Mouse (Mus musculus) liver, embryonic 16.5 days (tissue): Measurements from ENCODE around the gene Olfr603. TPM values are rescaled to one million over a fixed set of nuclear protein-coding genes. Genes with fewer than 3 reads are reported as not detected.

Experiments used
- microRNA-seq: library from miRNA; unstranded; fragments of <30 nt; microRNA quantifications from one replicate; pipeline ENCODE4, GENCODE M21; 2016
- polyA plus RNA-seq: library from polyadenylated mRNA; unstranded; fragments of >200 nt; fragmentation: Nextera tagmentation; extraction: Ambion mirVana; gene quantifications from 2 replicates; pipeline ENCODE4 v1.2.1, GENCODE M21; 2015

Olfr603 gene
- polyA plus RNA-seq, 1 experiment from 2014 or later = not detected

Small RNA genes within 50 kb of the gene (microRNA-seq; reads per million reads assigned to microRNA genes)
- gene Gm25774 = not detected

Other genes with a start within 250 kb of the Olfr603 start
- not detected in 2 replicates for gene Olfr588-ps1, start 245.3 kb downstream of the Olfr603 start, polyA plus RNA-seq
- gene Olfr589, start 229.8 kb downstream of the Olfr603 start, polyA plus RNA-seq = not detected in 2 replicates
- not detected in 2 replicates for gene Olfr591, start 207.8 kb downstream of the Olfr603 start, polyA plus RNA-seq
- not detected in 2 replicates for gene Olfr592, start 201.4 kb downstream of the Olfr603 start, polyA plus RNA-seq
- gene Olfr593, start 174.3 kb downstream of the Olfr603 start, polyA plus RNA-seq = not detected in 2 replicates
- not detected in 2 replicates for gene Olfr594, start 169.2 kb downstream of the Olfr603 start, polyA plus RNA-seq
- gene Usp17ld, start 133.7 kb downstream of the Olfr603 start, polyA plus RNA-seq = not detected in 2 replicates
- gene Olfr596, start 80.5 kb downstream of the Olfr603 start, polyA plus RNA-seq = not detected in 2 replicates
- gene Olfr597, start 69.9 kb downstream of the Olfr603 start, polyA plus RNA-seq = not detected in 2 replicates
- not detected in 2 replicates for gene Olfr598, start 62.6 kb downstream of the Olfr603 start, polyA plus RNA-seq
- not detected in 2 replicates for gene Olfr599, start 50.3 kb downstream of the Olfr603 start, polyA plus RNA-seq
- gene Olfr600, start 36.5 kb downstream of the Olfr603 start, polyA plus RNA-seq = not detected in 2 replicates
- gene Olfr601, start 23.5 kb downstream of the Olfr603 start, polyA plus RNA-seq = not detected in 2 replicates
- not detected in 2 replicates for gene Usp17lc, start 28.9 kb upstream of the Olfr603 start, polyA plus RNA-seq
- not detected in 2 replicates for gene Olfr605, start 59.3 kb upstream of the Olfr603 start, polyA plus RNA-seq
- not detected in 2 replicates for gene Olfr606, start 62.9 kb upstream of the Olfr603 start, polyA plus RNA-seq
- not detected in 2 replicates for gene Olfr607, start 78.0 kb upstream of the Olfr603 start, polyA plus RNA-seq
- gene Olfr608, start 83.7 kb upstream of the Olfr603 start, polyA plus RNA-seq = not detected in 2 replicates
- not detected in 2 replicates for gene Olfr609, start 111.9 kb upstream of the Olfr603 start, polyA plus RNA-seq
- gene Olfr610, start 125.9 kb upstream of the Olfr603 start, polyA plus RNA-seq = not detected in 2 replicates
- gene Olfr611, start 134.7 kb upstream of the Olfr603 start, polyA plus RNA-seq = not detected in 2 replicates
- not detected in 2 replicates for gene Olfr612, start 156.5 kb upstream of the Olfr603 start, polyA plus RNA-seq
- gene Olfr613, start 161.9 kb upstream of the Olfr603 start, polyA plus RNA-seq = not detected in 2 replicates
- gene Olfr615, start 169.9 kb upstream of the Olfr603 start, polyA plus RNA-seq = not detected in 2 replicates
- not detected in 2 replicates for gene Olfr616, start 183.0 kb upstream of the Olfr603 start, polyA plus RNA-seq
- gene Olfr617, start 186.9 kb upstream of the Olfr603 start, polyA plus RNA-seq = not detected in 2 replicates
- gene Olfr618, start 203.9 kb upstream of the Olfr603 start, polyA plus RNA-seq = not detected in 2 replicates
- not detected in 2 replicates for gene Olfr619, start 214.4 kb upstream of the Olfr603 start, polyA plus RNA-seq
- not detected in 2 replicates for gene Olfr620, start 226.4 kb upstream of the Olfr603 start, polyA plus RNA-seq